In genomic region chr3:89421002-89421774, GRCm38 (mm10) we compare ENCODE assay signal across 7 mouse cellular contexts. TPM values are rescaled to one million over a fixed set of nuclear protein-coding genes. Genes with fewer than 3 reads are reported as not detected.
DNase-seq lines count a peak whose midpoint lies in the region; ATAC-seq lines count a peak whose summit lies in the region.

No protein-coding gene starts in this region.

- no peaks in the 10 kb centered on the region for H3K9me3 ChIP-seq in embryonic facial prominence, embryonic 13.5 days
- H3K9me3 ChIP-seq in limb, embryonic 12.5 days, result no peaks in the 10 kb centered on the region
- no peaks in the 10 kb centered on the region for H3K9me3 ChIP-seq in midbrain, embryonic 12.5 days

- peak overlapping the region; percentile 84 for H3K27ac ChIP-seq in embryonic facial prominence, embryonic 13.5 days
- H3K27ac ChIP-seq in limb, embryonic 12.5 days, result peak overlapping the region; percentile 86
- 0 out of 2 replicates have a peak overlapping the region, but pooled peaks have one; percentile 26 for H3K27ac ChIP-seq in midbrain, embryonic 12.5 days (replicated peaks)

- 2% methylated on average over 11 of the region's 11 CpGs for WGBS in embryonic facial prominence, embryonic 13.5 days
- 4% methylated on average over 11 of the region's 11 CpGs for WGBS in limb, embryonic 12.5 days
- 2% methylated on average over 11 of the region's 11 CpGs for WGBS in midbrain, embryonic 12.5 days

- peaks cover 27% of the 10 kb centered on the region for H3K36me3 ChIP-seq in embryonic facial prominence, embryonic 13.5 days
- H3K36me3 ChIP-seq in limb, embryonic 12.5 days, result peaks cover 42% of the 10 kb centered on the region
- H3K36me3 ChIP-seq in midbrain, embryonic 12.5 days, result peaks cover 13% of the 10 kb centered on the region

- peaks cover 57% of the 10 kb centered on the region for H3K4me1 ChIP-seq in embryonic facial prominence, embryonic 13.5 days
- H3K4me1 ChIP-seq in limb, embryonic 12.5 days (replicated peaks), result peaks cover 47% of the 10 kb centered on the region
- H3K4me1 ChIP-seq in midbrain, embryonic 12.5 days, result peaks cover 42% of the 10 kb centered on the region

- peak overlapping the region; percentile 81 for H3K9ac ChIP-seq in embryonic facial prominence, embryonic 13.5 days
- peak overlapping the region; percentile 71 for H3K9ac ChIP-seq in limb, embryonic 12.5 days (replicated peaks)
- H3K9ac ChIP-seq in midbrain, embryonic 12.5 days (replicated peaks), result peak overlapping the region; percentile 54; the same call in 1 of the 2 replicates

- H3K4me2 ChIP-seq in embryonic facial prominence, embryonic 13.5 days, result peak overlapping the region; percentile 89
- H3K4me2 ChIP-seq in limb, embryonic 12.5 days, result peak overlapping the region; percentile 80
- H3K4me2 ChIP-seq in midbrain, embryonic 12.5 days (replicated peaks), result peak overlapping the region; percentile 48

- peak; percentile 86 for DNase-seq in adrenal gland, postnatal 36 days
- peak; percentile 100 for DNase-seq in heart, adult 11 months
- DNase-seq in kidney, adult 18-20 months, result peak; percentile 65
- peak; percentile 61 to 79 for DNase-seq in spleen, postnatal 10 days (ENCODE audit: low spot score in 2 of 2)

- peak overlapping the region; percentile 53 for H3K4me3 ChIP-seq in embryonic facial prominence, embryonic 13.5 days
- H3K4me3 ChIP-seq in limb, embryonic 12.5 days (replicated peaks), result peak overlapping the region; percentile 44
- H3K4me3 ChIP-seq in midbrain, embryonic 12.5 days, result peak overlapping the region; percentile 35

- H3K27me3 ChIP-seq in embryonic facial prominence, embryonic 13.5 days, result no peaks in the 10 kb centered on the region
- no peaks in the 10 kb centered on the region for H3K27me3 ChIP-seq in limb, embryonic 12.5 days
- H3K27me3 ChIP-seq in midbrain, embryonic 12.5 days, result no peaks in the 10 kb centered on the region

- ATAC-seq in embryonic facial prominence, embryonic 13.5 days (ENCODE audit: insufficient number of reproducible peaks, insufficient read depth, low FRiP score, low TSS enrichment, low read depth), result peak; percentile 74
- ATAC-seq in limb, embryonic 12.5 days (ENCODE audit: insufficient number of reproducible peaks, insufficient read depth, low FRiP score, low TSS enrichment, low read depth), result peak; percentile 57
- peak; percentile 21; the same call in 1 of the 2 replicates for ATAC-seq in midbrain, embryonic 12.5 days (ENCODE audit: low FRiP score, low read depth)

RNA-seq across cellular contexts. Expression of gene Shc1, which starts 2.9 kb away (rescaled TPM):
- 10 to 100 TPM; 89.6 to 93.7 TPM for total RNA-seq in adrenal gland, postnatal 36 days (2021)
- 91.4 and 93.3 TPM in 2 replicates for polyA plus RNA-seq in embryonic facial prominence, embryonic 13.5 days (2015; fragmentation: Nextera tagmentation; extraction: Ambion mirVana)
- polyA plus RNA-seq in limb, embryonic 12.5 days (2016; fragmentation: Nextera tagmentation; extraction: Ambion mirVana), result 84.4 and 90.9 TPM in 2 replicates
- polyA plus RNA-seq in midbrain, embryonic 12.5 days (2016; fragmentation: Nextera tagmentation; extraction: Ambion mirVana), result 33.0 and 43.5 TPM in 2 replicates

RNA-seq across cellular contexts. Expression of gene Cks1b, which starts 3.0 kb away (rescaled TPM):
- 10 to 100 TPM; 25.1 to 36.1 TPM for total RNA-seq in adrenal gland, postnatal 36 days (2021)
- 513 and 525 TPM in 2 replicates for polyA plus RNA-seq in embryonic facial prominence, embryonic 13.5 days (2015; fragmentation: Nextera tagmentation; extraction: Ambion mirVana)
- 585 and 619 TPM in 2 replicates for polyA plus RNA-seq in limb, embryonic 12.5 days (2016; fragmentation: Nextera tagmentation; extraction: Ambion mirVana)
- 291 and 306 TPM in 2 replicates for polyA plus RNA-seq in midbrain, embryonic 12.5 days (2016; fragmentation: Nextera tagmentation; extraction: Ambion mirVana)

RNA-seq across cellular contexts. Expression of gene Pygo2, which starts 8.8 kb away (rescaled TPM):
- total RNA-seq in adrenal gland, postnatal 36 days (2021), result 10 to 100 TPM; 35.0 to 40.6 TPM
- 47.8 and 50.5 TPM in 2 replicates for polyA plus RNA-seq in embryonic facial prominence, embryonic 13.5 days (2015; fragmentation: Nextera tagmentation; extraction: Ambion mirVana)
- polyA plus RNA-seq in limb, embryonic 12.5 days (2016; fragmentation: Nextera tagmentation; extraction: Ambion mirVana), result 62.4 and 64.0 TPM in 2 replicates
- 52.5 and 58.3 TPM in 2 replicates for polyA plus RNA-seq in midbrain, embryonic 12.5 days (2016; fragmentation: Nextera tagmentation; extraction: Ambion mirVana)

RNA-seq across cellular contexts. Expression of gene Flad1, which starts 9.5 kb away (rescaled TPM):
- 10 to 100 TPM; 23.3 to 30.0 TPM for total RNA-seq in adrenal gland, postnatal 36 days (2021)
- polyA plus RNA-seq in embryonic facial prominence, embryonic 13.5 days (2015; fragmentation: Nextera tagmentation; extraction: Ambion mirVana), result 29.4 and 29.5 TPM in 2 replicates
- polyA plus RNA-seq in limb, embryonic 12.5 days (2016; fragmentation: Nextera tagmentation; extraction: Ambion mirVana), result 25.0 and 26.4 TPM in 2 replicates
- 34.4 and 34.7 TPM in 2 replicates for polyA plus RNA-seq in midbrain, embryonic 12.5 days (2016; fragmentation: Nextera tagmentation; extraction: Ambion mirVana)

RNA-seq across cellular contexts. Expression of gene Pbxip1, which starts 15.3 kb away (rescaled TPM):
- 10 to 100 TPM; 47.9 to 56.9 TPM for total RNA-seq in adrenal gland, postnatal 36 days (2021)
- polyA plus RNA-seq in embryonic facial prominence, embryonic 13.5 days (2015; fragmentation: Nextera tagmentation; extraction: Ambion mirVana), result 25.2 and 27.7 TPM in 2 replicates
- polyA plus RNA-seq in limb, embryonic 12.5 days (2016; fragmentation: Nextera tagmentation; extraction: Ambion mirVana), result 27.4 and 28.5 TPM in 2 replicates
- 16.1 and 17.9 TPM in 2 replicates for polyA plus RNA-seq in midbrain, embryonic 12.5 days (2016; fragmentation: Nextera tagmentation; extraction: Ambion mirVana)

Comparison
In these comparisons a context has a peak if more than half of its experiments do, and no peak if none do; other contexts are left out.
1. Peak in every context shown above with its lines: DNase-seq, ATAC-seq, H3K4me3 ChIP-seq and H3K27ac ChIP-seq.
2. ATAC-seq: peak in every context shown above with its lines; median percentile 74 in embryonic facial prominence, embryonic 13.5 days; 57 in limb, embryonic 12.5 days; 21 in midbrain, embryonic 12.5 days.
3. H3K27ac ChIP-seq: peak in every context shown above with its lines; median percentile 86 in limb, embryonic 12.5 days; 84 in embryonic facial prominence, embryonic 13.5 days; 26 in midbrain, embryonic 12.5 days.